Mouse (Mus musculus) kidney, adult 11 months (tissue): ENCODE measurements at regions not wholly inside any gene's neighbourhood (a gene's known extent, or its start where the extent isn't known, plus 50 kb on each side); places are given as distances from the start of the nearest gene placed in this dataset.
A peak's percentile ranks its signal among the peaks of the same experiment; 100 is the strongest.

Experiments used
- DNase-seq: peaks from one replicate; pipeline ENCODE4 v3.0.0; 2022

DNA sequence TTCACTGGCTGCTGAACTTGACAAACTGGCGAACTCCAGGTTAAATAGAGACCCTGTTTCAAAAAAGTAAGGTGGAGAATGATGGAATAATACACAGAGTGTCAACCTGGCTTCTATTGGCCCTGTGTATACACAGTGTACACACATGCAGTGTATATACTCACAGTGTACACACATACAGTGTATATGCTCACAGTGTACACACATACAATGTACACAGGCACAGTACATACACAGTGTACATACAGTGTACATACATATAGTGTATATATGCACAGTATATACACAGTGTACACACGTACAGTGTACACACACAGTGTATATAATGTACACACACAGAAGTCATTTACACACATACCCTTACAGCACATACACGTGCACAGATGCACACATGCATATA lies 52.4 kb upstream of the Aldh1b1 start:
- DNase-seq: no peak

DNA sequence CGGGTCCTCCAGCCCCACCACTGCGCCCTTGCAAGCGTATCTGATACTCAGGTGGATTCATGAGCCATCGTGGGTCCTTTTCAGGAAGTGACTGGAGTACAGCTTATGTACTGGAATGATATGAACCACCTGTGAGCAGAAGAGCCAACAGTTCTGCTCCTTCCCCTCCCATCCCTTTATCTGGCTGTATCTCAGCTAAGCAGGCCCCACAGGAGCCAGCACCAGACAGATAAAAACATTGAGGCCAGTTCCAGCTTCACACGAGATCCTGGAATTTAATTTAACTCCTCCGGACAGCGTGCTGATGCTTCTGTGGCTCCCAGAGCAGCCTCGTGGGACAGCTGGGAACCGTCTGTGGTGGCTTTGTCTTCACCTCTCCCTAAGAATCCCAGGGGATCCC lies 53.1 kb upstream of the Aldh1b1 start:
- no peak for DNase-seq

DNA sequence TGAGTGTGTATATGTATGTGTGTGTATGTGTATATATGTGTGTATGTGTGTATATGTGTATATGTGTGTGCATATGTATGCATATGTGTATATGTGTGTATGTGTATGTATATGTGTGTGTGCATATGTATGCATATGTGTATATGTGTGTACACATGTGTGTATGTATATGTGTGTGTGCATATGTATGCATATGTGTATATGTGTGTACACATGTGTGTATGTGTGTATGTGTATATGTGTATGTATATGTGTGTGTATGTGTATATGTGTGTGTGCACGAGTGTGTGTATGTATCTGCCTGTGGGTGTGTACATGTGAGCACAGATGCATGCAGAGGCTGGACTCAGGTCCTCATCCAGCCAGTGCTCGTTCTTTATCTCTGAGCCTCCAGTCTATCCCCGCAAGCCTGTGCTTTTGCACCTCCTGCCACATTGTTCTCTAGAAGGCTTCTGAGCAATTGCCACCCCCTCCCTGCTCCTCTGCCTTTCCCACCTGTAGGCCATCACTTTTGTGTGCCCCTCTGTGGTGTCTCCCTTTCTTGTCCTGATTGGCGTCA lies 53.9 kb upstream of the Aldh1b1 start:
- no peak for DNase-seq

DNA sequence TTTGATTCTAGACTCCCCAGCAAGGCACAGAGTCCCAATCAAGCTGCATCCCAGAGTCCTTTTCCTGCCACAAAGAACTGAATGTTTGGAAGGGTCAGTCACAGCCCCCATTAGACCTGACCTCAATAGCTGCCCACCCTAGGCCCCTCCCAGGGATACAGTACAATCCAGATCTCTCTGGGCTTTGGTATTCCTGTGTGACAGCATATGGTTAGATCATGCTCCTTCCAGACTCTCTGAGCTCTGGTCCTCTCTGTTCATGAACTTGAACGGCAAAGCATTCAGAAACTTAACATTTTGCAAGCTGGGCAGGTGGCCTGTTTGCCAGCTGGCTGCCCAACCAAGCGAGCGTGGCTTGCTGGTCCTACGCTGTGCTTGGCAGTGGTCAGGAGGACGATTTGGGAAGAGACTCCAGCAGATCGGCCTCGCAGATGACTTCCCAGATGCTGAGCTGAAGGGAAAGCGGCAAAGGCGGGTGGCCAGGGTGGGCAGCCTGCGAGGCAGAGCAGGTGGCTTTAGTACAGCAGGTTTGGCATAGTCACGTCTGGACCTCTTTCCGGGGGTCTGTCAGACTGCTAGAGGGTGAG lies 58.0 kb upstream of the Aldh1b1 start:
- DNase-seq: no peak

DNA sequence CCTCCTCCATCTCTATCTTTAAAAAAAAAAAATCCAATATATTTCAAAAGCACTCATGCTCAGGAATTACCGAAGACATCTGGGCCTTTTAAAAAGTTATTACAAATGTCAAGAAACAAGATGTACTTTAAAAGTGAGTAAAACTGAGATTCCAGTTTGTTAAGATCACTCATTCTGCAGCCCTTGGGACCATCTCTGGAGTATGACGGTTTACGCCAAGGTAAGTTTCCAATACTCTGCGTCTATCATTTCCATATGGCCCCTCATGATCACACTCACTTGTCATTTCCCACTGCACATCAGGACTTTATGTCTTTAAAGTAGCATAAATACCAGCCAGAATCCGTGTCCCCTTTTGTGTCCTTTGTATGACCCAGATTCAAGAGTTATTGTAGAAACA lies 58.5 kb upstream of the Aldh1b1 start:
- no peak for DNase-seq

DNA sequence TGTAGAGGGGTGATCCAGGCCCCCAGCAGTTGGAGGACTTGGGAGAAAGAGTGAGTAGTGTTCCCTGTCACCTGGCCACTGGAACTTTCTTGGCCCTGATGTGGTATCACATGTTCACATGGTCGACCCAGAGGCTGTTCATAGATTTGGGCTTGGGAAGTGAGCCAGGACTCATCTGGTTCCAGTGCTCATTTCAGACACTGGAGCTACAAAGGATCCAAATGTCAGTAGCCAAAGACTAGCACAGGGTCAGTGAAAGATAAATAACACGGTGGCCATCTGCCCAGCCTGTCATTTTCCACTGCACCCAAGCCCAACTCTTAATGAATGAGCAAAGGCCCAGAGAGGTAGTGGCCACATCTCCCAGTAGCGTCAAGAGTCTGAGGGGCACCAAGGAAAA lies 59.1 kb upstream of the Aldh1b1 start:
- DNase-seq: no peak

DNA sequence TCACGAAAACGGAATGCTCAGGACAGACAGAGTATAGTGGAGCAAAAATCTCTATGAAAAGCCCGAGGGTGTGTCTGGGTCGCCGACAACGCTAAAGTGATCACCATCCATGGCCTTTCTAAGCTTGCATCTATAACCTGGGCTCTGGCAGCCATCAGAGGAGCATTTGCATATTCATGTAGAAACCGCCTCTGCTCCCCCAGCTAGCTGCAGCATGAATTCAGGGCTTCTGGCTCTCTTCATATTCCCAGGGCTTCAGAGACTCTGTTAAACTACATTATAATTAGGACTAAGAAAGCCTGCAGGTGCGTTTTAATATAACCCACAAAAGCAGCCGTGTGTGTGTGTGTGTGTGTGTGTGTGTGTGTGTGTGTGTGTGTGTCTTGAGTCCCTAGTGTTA lies 59.7 kb upstream of the Aldh1b1 start:
- DNase-seq: no peak

DNA sequence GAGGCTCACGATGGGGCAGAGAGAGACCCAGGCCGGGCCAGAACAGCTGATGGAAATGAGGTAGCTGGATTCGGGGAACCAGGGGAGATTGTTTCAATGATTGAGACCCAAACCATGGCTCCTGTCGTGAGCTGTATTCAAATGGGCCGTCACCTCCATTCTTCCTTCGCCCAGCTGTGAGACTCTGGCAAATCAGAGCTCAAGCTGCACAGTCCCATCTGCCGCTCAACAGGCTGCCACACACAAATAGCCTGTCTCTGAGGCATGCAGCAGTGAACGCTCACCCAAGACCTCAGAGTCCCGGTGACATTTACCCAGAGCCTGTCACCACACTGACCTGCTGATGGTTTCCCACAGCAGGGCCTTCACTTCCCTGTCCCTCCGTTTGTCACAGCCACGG lies 60.1 kb upstream of the Aldh1b1 start:
- DNase-seq: no peak

DNA sequence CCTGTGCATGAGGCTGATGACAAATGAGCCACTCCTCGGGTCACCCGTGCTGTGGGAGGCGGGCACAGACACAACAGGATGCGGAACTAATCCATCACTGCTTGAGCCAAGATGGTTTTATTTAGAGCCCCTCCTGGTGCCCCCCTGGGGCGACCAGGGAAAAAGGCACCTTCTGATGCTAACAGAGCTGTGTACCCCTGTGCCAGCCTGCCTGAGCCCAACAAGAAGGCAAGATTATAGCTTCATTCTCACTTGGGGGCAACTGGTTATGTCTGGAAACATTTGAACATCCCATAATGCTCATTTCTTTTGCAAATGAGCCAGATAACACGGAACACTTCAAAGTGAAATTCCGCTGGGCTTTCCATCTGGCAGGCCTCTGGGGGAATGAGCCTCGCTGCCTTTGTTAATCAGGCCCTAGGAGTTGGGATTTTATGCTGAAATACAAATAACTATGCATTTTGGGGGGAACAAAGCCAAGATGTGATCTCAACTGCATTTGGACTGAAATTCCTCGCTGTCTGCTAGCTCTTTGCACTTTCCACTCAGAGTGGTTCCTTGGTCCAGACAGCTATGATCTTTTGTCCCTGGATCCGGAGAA lies 62.5 kb upstream of the Aldh1b1 start:
- DNase-seq: no peak

DNA sequence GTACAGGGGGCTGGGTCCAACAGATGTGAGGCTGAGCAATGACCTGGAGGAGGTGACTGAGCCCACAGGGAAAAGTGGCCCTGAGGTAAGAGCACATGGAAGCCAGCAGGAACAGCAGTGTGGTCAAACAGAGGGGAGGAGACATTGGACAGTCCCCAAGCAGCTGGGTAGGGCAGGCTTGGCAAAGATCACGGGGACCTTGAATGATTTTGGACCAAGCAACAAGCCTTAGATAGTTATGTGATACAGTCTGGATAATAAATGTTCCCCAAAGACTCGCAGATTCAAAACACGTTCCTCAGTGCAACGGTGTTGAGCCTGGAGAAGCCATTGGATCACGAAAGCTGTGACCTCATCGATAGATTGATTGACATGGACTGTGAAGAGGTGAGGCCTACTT lies 64.8 kb upstream of the Aldh1b1 start:
- DNase-seq: no peak

DNA sequence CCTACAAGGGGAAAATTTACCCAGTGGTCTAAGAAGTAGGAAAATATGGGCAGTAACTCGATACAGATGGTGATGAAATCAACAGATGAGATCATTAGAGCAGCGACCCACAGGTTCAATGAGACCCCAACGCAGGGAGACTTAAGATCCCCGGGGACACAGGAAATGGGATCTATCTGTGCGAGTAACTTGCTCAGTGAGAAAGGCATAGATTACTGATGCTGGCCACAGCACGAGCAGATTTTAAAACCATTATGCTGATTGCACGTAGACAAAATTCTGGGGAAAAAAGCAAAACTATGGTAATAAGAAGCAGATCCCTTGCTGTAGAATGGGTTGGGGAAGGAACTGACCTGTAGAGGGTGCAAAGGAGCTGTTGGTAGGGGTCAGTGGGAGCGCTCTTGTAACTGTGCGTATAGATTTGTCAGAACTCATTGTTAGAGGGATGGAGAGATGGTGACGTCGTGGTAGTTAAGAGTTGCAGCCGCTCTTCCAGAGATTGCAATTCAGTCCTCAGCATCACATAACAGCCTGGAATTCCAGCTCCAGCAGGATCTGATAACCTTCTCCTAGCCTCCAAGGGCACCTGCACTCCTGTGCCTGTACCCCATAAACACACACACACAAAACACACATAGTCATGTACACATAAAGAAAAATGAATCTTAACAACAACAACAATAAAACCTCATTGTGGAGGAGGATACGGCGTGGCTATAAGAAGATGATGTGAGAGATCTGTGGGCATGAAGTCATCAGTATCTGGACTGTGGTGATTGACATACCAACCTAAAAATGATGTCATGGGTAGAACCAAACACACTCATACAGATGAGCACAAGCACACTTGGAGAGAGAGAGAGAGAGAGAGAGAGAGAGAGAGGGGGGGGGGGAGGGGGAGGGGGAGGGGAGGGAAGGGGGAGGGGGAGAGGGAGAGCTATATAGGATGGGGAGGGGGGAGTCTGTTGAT lies 67.7 kb upstream of the Aldh1b1 start:
- DNase-seq: no peak

DNA sequence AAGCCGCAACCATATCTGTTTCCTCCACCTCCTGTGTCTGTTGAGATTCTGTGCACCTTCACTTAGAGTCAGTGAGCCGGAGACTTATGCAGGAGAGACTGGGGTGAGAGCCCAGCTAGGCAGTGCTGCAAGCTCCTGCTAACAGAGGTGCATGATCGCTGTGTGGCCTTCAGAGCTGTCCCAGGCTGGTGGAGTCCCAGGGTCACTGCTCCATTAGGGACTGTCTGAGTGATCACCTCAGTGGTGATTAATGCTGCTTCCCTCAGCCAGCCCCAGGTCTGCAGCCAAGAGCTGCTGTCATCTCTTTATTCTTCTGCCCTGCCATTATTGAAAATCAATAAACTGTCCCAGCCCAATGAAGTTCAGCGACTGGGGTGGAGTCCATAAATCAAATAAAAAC lies 69.0 kb upstream of the Aldh1b1 start:
- no peak for DNase-seq

DNA sequence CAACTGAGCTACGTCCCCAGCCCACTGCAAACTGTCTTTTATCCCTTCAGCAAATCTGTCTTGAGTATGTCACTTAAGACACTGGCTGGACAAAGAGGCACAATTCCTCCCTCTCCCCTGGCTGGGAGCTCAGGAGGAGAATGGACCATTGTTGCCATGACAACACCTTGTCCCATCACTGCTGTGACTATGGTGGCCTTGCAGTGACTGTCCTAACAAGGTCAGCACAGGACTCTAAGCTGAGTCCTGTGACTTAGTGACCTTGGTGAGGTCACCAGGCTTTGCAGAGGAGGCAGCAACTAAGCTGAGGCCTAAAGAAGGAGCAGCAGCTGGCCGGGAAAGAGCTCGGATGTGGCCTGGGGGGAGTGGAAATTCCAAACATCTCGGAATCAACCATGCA lies 70.0 kb upstream of the Aldh1b1 start:
- DNase-seq: peak; percentile 10

DNA sequence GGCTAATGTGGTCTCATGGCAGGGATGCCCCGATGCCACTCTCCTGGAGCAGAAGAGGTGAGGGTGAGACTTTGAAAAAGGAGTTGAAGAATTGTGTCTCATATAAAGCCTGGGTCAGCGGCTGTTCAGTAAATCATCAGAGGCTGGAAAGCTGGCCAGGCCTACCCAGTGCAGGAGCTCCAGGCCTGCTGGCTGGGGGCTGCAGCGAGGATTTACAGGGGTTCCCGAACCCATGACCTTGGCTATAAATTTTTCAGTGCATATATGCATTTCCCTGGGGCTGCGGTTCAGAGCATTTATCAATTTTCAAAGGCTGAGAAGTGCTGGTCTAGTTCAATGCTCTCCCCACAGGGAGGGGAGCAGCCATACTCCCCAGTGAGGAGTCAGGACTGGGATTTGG lies 70.9 kb upstream of the Aldh1b1 start:
- DNase-seq: no peak

DNA sequence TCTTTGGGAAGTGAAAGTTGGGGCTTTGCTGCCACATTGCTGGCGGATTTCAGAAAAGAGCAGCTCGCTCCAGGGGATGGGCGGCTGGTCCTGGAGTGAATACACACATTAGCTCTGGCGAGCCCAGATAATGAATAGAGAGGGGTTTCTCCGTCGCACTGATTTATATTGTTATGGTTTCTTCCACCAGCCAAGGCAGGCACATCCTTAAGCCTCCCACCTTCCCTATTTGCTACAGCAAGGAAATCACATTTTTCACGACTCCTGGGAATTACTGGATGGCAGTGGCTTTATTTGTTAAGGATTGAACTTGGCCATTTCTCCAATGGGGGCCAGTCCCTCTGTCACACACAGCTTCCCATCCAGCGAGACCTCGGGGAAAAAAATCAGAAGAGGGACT lies 71.3 kb upstream of the Aldh1b1 start:
- no peak for DNase-seq

DNA sequence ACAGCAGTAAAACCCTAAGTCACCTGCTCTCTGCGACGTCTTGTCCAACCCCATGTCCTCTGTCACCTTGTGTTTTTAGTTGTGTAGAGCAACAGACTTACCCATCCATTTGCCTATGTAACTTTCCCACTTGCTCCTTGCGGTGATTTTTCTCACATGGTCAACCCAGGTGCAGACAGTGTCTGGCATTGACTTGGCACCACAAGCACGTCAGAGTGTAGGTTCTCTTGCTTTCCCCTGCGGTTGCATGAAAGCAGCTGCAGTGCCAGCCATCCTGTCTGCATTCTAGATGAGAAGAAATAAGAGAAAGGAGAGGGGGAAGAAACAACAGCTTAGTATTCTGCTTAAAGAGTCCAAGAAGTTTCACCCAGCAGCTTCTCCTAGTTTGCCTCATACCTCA lies 72.0 kb upstream of the Aldh1b1 start:
- no peak for DNase-seq

DNA sequence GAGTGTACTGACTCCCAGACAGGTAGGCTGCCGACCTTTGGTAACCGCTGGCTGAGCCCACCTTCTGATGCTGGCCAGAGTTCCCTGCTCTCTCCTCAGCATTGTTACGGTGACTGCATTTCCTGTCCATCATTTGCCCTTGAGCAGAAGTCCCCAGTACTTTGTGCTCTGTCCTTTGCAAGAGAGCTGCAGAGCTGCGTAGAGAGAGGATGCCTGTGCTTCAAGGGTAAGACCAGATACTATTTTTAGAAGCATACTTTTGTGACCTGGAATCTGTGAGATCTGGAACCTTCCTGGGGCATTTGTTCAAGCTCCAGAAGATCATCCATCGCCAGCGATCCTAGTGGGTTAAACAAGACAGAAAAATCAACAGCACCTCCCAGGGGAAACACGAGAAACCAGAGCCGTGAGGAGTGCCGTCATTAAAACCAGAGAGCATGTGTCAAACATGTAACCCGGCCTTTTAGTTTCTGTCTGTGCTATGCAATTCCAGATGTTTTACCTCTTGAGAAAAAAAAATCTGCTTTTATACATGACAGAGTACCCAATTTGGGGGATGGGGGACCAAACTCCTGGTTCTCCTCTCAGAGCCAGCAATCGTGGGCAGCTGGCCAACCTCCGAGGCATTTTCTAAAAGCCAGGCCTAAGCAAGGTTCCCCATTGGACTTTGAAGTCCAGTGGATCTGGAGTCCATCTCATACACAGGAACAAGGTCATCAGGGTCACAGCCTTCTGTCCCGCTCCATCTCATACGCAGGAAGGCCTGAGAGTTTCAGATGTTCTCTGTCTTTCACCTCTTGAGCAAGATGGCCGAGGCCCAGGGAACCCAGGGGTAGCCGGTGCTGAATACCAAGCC lies 73.5 kb upstream of the Aldh1b1 start:
- DNase-seq: no peak

DNA sequence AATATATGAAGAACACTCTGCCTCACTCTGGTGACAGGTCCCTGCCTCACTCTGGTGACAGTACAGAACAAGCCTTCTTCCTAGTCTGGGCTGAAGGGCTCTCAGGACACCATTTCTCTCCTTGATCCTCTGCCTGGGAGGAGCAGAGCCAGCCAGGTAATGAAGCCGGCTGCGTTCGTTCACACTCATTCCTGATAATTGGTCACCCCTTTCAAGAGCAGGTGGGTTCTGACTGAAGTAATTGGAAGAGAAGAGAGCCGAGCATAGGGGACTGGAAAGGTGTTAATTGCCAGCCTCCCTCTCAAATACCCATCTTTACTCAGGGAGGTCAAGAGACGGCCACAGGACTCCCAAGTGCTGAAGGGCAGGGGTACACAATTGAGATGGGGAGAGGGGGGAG lies 78.5 kb upstream of the Aldh1b1 start:
- no peak for DNase-seq

DNA sequence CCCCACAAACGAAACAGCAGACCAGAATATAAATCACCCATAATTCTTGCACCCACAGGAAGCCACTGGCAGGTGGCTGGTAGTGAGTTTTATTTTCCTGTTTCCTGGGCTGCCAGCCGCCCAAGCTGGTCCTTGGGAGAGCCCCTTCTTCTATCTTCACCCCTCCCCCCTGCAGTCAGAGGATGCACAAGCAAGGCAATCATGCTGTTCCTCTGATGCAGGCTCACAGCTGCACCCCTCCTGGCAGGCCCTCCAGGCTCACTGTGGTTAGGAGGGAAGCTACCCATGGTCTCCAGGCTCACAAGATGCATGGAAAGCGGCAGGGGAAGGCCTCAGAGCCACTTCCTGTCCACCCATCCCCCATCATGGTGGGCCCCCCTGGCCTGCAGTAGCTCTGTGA lies 79.3 kb upstream of the Aldh1b1 start:
- no peak for DNase-seq

DNA sequence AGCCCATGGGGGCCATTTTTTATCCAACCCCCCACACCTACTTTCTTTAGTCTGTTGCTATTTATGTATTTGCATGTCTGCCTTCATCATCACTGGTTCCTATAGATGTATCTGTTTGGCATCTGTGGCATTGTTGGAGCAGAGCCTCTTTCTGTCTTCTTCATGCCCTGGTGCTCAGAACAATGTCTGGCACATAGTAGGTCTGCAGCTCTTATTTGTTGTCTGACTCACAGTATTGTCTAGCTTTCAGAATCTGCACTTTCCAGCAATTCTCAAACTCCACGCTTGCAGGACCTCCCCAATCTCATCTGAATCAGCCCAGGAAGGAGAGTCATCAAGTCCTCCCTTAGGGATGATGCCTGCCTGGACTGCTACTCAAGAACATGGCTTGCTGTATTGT lies 82.9 kb upstream of the Aldh1b1 start:
- DNase-seq: no peak

DNA sequence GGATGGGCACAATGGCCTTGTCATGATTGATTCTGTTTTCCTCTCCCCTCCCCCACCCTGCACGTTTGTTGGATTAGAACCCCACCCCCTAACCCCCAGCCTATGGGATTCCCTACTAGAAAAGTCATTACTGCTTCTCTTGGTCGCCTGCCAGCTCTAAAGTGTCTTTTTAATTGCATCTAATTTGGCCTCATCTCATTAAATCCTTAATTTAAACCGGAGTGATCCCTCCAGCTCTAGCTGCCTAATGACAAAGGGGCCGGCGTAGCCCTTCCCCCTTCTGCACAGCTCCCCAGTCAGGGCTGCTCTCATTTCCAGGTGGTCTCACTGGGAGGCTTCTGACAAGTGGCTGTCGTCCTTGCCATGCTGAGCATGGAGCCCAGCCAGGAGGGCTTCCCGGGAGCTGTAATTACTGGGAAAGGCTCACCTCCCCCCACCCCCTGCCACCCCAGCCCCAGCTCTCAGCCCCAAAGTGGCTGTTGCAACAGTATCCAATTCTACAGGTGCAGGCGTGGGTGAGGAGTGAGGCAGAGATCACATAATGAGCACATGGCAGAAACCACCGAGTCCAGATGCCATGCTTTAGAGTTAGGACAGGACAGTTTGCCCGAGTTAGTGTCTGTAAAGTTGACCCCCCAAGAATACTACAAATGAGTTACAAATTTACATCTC lies 84.8 kb upstream of the Aldh1b1 start:
- no peak for DNase-seq

DNA sequence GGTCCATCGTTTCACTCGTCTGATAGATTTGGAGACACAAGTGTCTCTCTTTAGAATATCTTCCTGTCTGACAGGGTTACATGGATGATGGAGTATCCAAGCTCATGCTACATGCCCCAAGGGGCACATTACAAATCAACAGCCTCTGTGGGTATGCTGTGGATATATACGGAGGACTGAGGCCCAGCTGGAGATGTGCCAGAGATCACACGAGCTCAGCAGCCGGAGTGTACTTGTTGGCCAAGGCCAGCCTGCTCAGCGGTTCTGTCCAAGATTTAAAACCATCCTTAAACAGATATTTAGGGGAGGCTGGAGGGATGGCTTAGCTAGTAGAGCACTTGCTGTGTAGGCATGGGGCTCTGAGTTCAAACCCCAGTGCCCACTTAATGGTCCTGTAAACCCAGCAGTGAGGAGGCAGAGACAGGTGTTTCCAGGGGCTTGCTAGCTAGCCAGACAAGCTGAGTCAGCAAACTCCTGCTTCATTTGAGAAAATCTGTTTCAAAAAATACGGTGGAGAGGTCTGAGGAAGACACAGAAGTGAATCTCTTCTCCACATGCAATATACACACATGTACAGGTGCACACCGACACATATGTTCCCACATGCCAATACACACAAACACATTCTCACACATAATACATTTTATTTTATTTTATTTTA lies 85.6 kb upstream of the Aldh1b1 start:
- DNase-seq: no peak
